Mouse (Mus musculus): ENCODE measurements around the gene Rpl26. TPM values are rescaled to one million over a fixed set of nuclear protein-coding genes. Genes with fewer than 3 reads are reported as not detected.
A peak's percentile ranks its signal among the peaks of the same experiment; 100 is the strongest.
"Not testable (repeated sequence)": the region's sequence is repeated elsewhere in the genome, so short reads cannot be mapped to it uniquely, and the experiment has no call there.

The Rpl26 gene
- total RNA-seq, 4 experiments from 2014 or later: 671 to 819 (median 724) TPM

DNA sequence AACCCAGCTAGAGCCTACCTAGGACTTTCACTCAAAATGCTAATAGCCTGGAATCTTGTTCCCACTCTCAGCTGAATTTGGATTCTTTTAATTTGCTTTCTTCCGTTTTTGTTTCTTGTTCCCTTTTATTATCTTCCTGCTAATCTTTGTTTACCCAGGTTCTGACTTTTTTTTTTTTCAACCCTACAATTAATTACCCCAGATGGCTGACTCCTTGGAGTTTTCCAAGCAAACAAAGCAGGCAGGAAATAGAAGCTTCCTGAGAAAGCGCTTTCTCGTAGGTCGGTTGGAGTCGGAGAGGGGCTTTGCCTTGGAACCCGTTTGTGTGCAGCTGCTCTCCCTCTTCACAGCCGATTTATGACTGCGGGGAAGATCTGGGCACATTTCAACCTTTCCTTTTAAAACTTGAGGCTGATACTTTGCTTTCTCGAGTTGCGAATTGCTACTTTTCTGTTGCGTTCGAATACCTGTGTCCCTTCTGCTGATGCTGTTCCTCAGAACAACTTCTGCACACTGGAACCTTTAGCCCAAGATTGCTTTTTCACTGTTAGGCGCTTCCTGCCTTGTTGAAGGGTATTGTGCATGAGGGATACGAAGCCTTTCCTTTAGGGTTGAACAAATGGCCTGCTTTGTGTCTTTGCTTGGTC is 10.3 kb downstream of the Rpl26 start:
- no peak for DNase-seq (ENCODE audit: low spot score in 2 of 2)

DNA sequence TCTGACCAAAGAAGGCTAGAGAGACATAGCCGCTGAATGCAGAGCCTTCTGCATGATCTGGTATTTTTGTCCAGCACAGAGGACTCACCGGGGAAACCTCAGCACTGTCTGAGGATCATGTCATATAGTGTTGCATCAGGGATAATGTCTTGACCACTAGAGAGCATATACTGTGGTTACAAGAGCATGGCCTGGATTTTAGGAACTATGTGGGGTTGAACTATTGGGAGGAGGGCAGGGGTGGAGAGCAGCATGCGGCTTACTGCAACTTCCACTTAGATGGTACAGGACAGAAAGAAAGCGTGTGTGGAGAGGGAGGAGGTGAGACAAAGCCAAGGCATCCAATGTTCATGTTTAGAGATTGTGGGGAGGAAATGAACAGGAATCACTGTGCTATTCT is 13.2 kb downstream of the Rpl26 start:
- DNase-seq (ENCODE audit: low spot score in 2 of 2): no peak

DNA sequence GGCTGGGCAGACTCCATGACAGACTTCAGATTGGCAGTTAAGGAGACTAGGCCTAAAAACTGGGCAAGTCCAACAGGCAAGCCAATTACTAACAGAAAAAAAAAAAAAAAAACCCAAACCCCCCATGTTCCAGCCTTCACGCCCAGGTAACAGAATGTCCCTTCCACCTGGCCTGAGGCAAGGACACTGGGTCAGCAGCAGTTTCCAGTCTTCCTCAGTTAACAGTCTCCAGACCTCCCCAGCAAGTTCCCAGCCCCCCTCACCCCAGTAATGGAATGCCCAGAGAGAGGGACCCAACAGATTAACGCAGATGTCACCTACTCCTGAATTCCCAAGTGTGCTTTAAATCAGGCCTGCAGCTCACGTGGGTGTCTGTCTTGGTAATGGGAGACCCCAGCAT is 21.8 kb downstream of the Rpl26 start:
- no peak for DNase-seq (ENCODE audit: low spot score in 2 of 2)

DNA sequence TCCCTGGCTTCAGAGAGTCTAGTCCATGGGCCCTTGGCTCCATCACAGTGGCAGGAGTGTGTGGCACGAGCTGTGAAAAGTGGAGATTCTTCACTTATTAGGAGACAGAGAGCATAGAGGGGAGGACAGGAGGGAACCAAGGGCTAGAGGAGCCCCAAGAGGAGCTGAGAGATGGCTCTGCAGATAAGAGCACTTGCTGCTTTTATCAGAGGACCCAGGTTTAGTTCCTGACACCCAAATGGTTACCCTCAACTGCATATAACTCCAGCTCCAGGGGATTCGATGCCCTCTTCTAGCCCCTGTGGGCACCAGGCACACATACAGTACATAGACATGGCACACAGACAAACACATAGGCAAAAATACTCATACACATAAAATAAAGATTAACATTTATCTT is 23.4 kb downstream of the Rpl26 start:
- no peak for DNase-seq (ENCODE audit: low spot score in 2 of 2)

DNA sequence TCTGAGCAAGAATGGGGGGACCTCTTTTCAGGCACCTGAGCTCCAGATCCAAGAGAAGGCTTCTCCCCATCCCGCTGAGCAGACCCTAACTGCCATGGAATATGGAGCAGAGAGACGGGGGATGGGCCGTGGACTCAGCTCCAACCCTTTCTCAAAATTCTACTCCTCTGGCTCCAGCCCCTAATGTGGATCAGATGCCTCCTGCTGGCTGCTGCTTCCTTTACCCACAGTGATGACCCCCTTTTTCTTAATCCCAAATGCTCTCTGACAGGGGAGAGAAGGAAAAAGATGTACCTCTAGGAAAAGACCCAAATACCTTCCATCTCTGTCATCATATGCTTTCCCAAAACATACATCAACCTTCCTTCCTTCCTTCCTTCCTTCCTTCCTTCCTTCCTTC is 25.6 kb downstream of the Rpl26 start, which contains the start of gene Odf4:
TSS of gene Odf4 (minus strand) at position 101 of the 400 bp plus-strand sequence.
- DNase-seq (ENCODE audit: low spot score in 2 of 2): no peak

DNA sequence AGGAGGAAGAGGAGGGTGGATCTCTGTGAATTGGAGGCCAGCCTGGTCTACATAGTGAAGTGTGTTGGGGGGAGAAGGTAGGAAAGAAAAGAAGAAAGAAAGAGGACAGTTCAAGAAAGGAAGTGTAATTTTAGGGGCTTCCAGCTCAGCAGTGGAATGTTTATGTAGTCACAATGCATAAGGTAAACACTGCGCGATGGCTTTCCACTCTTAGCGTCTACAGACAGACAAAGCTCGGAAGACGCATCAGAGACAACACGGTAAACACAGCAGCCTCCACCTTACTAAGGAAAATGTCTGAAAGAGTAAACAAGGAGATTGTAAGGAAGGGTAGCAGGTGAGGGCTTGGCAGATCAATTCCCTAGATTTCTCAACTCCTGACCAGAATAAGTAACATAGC is 28.6 kb downstream of the Rpl26 start:
- DNase-seq (ENCODE audit: low spot score in 2 of 2): no peak

DNA sequence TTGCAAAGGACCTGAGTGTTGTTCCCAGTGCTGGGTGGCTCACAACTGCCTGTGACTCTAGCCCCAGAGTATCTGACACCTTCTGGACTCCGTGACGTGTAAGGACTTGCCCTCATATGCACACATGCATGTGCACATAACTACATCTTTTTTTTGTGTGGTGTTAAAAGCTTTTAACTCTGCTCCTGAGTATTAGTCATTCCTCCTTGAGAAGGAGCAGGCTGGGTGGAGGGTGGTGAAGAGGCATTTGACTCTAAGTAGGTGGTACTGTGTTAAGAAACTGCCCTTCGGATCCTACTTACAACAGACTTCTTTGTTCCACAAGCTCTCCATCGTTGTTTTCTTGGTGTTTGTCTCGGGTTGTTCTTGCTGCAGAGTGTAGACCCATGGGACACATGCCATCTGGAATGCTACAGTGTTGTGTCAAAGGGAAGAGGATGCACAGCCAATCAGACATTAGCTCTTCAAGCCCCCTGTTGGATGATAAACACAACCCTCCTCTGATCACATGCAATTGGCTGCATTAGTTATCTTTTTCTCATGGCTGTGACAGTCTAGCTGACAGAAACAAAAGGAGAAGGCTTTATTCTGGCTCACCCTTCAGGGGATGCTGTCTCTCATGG is 32.6 kb downstream of the Rpl26 start:
- no peak for DNase-seq (ENCODE audit: low spot score in 2 of 2)

DNA sequence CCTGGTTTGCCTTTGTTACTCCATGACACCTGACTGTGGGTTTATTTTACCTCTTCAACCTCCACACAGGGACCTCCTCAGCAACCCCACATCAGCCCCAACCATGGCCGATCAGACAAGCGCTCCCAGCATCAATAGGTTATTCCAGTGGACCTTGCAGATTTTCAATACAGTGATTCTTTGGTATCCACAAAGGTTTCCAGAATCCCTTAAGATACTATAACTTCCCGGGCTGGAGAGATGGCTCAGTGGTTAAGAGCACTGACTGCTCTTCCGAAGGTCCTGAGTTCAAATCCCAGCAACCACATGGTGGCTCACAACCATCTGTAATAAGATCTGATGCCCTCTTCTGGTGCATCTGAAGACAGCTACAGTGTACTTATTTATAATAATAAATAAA is 35.6 kb downstream of the Rpl26 start:
- not testable (repeated sequence) for DNase-seq (ENCODE audit: low spot score in 2 of 2)

DNA sequence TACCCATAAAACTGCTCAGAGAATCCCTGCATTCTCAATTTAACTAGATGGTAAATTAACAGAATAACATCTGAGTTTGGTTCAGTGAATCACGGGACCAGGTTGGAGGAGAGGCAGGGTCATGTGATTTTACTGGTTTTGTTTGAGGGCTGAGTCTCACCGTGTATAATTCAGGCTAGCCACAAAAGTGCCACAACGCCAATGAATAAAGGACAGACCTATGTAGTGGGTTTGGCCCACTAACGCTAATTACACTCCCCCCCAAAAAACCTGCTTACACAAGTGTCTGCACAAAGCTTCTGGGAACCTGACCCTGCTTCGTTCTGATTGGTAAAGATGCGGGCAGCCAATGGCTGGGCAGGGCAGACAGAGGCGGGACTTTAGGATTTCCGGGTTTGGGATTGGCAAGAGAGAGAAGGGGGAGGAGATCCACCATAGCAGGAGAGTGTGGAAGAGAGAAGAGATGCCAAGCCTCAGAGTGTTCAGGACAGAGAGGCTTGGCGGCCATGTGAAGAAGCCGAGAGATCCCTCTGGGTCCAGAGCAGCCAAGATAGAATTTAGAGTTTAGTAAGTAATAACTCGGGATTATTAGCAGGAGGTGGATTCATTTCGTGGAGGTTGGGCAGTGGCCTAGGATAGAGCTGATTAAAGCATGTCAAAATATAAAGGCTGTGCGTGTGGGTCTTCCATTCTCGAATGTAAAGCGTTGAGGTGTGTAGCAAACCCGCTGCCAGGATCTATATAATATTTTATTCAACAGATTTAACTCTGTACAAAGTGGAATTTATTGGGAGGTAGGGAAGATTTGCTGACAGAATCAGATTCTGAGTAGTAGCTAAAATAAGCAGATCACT is 38.3 kb downstream of the Rpl26 start:
- peak; percentile 85 to 87 for DNase-seq (ENCODE audit: low spot score in 2 of 2)

DNA sequence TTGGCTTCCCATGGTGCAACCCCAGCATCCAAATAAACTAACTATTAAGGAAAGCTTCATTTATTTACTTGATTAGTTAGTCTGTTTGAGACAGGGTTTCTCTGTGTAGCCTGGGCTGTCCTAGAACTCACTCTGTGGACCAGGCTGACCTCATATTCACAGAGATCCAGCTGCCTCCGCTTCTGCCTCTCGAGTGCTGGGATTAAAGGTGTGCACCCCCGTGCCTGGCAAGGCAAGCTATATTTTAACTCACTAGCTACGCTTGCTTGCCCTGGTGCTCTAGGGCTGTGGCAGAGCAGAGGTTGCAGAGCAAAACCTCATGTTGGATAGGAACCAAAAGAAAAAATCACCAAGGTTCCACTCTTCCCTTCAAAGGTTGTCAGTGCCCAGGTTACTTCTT is 39.1 kb downstream of the Rpl26 start:
- DNase-seq (ENCODE audit: low spot score in 2 of 2): no peak

DNA sequence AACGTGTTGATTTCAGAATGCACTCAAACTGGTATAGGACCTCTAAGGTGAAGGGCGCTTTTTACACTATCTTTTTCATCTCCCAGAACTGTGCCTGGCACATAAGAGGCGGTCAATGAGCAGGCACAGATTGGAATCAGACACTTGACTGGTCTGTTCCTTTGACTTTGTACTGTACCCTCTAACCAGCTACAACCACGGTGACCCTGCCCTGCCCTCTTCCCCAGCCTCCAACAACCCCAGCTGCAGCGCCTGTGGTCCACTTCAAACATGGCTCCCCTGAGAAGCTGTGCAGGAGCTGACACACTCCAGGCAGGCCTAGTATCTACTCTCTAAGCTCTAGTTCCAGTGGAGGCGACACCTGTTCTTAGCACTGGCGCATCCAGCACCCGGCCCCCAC is 41.3 kb downstream of the Rpl26 start:
- DNase-seq (ENCODE audit: low spot score in 2 of 2): no peak

DNA sequence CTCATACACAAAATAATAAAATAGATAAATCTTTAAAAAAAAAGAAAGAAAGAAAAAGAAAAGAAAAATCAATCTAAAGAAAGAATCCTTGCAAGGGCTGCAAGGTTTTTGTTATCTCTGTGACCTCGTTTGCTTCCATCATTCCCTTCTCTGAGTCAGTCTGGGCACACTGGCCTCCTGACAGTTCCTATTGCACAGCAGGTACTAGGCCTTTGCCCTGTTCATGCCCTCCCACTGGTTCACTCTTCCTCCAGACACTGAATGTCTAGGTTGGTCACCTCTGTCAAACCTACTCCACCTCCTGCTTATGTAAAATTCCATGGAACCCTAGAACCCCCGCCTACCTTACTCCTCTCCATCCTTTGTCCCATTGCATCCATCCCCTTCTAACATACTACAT is 43.9 kb downstream of the Rpl26 start:
- DNase-seq (ENCODE audit: low spot score in 2 of 2): no peak

DNA sequence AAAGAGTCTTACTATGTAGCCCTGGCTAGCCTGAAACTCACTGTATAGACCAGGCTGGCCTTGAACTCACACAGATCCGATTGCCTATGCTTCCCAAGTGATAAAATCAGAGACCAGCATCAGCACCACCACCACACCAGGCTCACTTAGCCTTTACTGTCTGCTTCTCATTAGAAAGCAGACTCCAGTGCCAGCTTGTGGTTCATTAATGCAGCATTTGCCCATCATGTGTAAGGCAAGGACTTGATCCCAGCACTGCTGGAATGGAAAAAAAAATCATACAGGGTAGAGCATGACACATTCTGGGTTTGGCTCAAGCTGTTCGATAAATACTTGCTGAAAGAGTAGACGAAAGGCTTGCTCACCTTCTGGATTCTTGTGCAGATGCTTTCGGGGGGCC is 44.6 kb downstream of the Rpl26 start:
- DNase-seq (ENCODE audit: low spot score in 2 of 2): no peak

DNA sequence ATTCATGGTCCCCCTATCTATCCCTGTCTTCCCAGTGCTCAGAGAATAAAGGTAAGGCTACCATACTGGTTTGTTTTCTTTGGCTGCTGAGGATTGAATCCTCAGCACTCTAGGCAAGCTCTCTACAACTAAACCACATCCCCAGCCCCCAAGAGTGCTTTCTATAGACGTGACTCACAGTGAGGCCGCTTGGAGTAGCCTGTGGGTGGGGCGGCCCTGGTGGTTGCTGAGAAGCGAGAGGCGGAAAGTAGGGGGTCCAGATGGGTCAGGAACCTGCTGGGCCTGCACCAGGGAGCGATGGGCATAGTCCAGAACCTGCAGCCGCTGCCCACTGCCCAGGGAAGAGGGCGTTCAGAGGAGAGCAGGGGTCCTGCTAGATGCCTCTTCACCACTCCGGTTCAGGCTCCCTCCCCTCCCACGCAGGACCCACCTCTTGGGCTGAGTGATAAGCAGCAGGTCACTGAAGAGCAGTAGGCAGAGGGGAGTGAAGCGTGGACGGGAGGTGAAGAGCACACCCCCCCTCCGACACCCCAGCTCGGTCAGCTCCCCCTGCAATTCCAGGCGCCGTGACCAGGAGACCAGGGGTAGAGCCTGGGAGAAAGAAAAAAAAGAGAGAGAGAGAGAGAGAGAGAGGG is 45.5 kb downstream of the Rpl26 start:
- DNase-seq (ENCODE audit: low spot score in 2 of 2): no peak

DNA sequence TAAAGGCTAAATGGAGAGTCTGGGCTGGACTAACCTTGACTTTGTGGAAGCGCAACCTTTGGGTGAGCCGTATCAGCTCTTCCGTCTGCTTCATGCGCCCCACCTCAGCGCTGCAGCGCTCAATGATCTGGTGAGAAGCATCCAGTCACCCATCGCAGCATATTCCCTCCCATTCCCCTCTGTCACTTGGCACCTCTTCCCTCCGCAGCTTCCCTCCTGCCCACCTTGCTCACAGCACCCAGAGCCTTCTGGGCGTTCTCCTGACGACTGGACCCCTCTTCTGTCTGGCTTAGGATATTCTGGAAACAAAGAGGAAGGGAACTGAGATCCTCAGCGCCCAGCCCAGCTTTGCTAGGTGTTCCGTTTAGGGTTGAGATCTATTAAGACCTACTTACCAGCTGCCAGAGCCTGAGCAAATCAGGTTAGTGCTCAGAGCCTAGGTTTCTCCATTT is 46.2 kb downstream of the Rpl26 start:
- no peak for DNase-seq (ENCODE audit: low spot score in 2 of 2)

DNA sequence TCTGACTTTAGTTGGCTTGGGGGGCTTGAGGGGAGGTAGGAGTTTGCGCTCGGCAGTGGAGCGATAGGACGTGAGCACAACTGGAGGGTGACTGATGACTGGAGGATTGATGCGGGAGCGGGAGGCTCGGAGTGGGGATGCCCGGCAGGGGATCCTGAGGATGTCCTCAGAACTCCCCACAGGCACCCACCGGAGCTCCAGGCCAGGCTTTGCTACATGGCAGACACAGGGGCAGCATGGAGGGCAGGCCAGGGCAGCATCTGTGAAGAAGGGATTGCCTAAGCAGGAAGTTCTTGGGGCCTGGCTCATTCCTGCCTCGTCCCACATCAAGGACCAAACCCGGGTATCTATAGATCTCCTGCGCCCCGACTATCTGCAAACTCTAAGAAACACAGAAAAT is 52.5 kb downstream of the Rpl26 start:
- no peak for DNase-seq (ENCODE audit: low spot score in 2 of 2)

DNA sequence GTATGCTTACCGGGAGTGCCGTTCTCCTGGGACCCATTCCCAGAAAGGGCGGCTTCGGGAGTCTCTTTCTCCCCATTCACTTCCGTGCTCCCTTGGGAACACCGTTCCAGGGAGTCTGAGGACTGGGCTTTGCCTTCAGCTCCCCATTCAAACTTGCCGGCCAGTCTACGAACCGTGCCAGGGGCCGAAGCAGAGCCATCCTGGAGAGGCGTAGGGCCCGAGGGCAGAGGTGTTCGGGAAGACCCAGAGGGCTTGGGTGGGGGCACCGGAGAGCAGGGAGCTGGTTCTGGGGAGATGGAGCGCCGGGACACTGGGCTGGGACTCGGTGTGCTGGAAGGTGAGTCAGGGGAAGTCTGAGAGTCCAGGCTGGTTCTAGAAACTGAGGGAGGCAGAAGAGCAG is 53.0 kb downstream of the Rpl26 start:
- no peak for DNase-seq (ENCODE audit: low spot score in 2 of 2)

DNA sequence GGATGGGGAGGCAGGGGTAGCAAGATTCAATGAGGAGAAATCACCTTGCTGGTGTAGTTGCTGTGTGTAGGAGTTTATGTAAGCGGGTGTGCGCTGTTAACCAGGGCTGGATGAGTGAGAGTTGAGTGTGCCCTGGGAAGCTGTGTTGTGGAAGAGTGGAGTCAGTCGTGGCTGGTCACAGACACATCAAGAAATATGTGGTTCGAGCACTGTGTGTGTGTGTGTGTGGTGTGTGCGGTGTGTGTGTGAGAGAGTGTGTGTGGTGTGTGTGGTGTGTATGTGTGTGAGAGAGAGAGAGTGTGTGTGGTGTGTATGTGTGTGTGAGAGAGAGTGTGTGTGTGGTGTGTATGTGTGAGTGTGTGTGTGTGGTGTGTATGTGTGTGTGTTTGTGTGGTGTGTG is 54.1 kb downstream of the Rpl26 start:
- DNase-seq (ENCODE audit: low spot score in 2 of 2): no peak

DNA sequence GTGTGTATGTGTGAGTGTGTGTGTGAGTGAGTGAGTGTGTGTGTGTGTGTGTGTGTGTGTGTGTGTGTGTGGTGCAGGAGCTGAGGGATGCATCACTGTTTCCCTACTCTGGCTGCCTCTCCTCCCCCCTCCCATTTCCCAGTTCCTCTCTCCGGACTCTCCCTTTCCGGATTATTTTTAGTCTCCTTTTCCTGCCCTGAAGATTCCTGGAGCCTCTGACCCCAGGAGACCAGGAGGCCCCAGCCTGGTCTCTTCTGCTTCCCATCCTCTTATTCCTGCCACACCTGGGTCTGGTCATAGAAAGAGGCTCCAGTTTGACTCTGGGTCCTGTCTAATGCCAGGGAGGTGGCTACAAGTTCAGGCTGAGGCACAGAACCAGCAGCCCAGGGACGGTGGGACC is 54.7 kb downstream of the Rpl26 start:
- no peak for DNase-seq (ENCODE audit: low spot score in 2 of 2)
